Mouse (Mus musculus): ENCODE data around the gene Cers5.
A peak's percentile ranks its signal among the peaks of the same experiment; 100 is the strongest.

GRCm38 (mm10) chr15:99778148-99778547, 5.5 kb upstream of the Cers5 start:
- no peak for TF ChIP-seq POLR2A (IDR thresholded peaks at IDR 0.05; ENCODE audit: extremely low read depth, insufficient read depth, low read length)
- TF ChIP-seq CTCF (IDR thresholded peaks at IDR 0.05; ENCODE audit: extremely low read depth, insufficient read depth, low read length) = peak; percentile 49
